In genomic region chr11:77843906-77844200, GRCm38 (mm10) we compare ENCODE assay signal across 29 mouse cellular contexts. TPM values are rescaled to one million over a fixed set of nuclear protein-coding genes. Genes with fewer than 3 reads are reported as not detected.
DNase-seq lines count a peak whose midpoint lies in the region; ATAC-seq lines count a peak whose summit lies in the region.
"Had no signal": no experiment of that assay in that cellular context is flagged by ENCODE, and none has a peak within 500 bp of the region (broad histone marks: within the 10 kb centered on the region; RNA-seq: fewer than 3 reads in every experiment).

No protein-coding gene starts in this region.

- no peak for ATAC-seq in hindbrain, embryonic 12.5 days (ENCODE audit: low FRiP score)
- peak; percentile 31; the same call in 1 of the 2 replicates for ATAC-seq in hindbrain, embryonic 16.5 days
- ATAC-seq in granulocyte monocyte progenitor cell, adult 5-6 weeks (replicated peaks; ENCODE audit: poor library complexity, severe bottlenecking): no peak
- ATAC-seq: liver, postnatal 0 days; lung, postnatal 0 days; midbrain, embryonic 16.5 days had no signal

- peak overlapping the region; percentile 25; the same call in 1 of the 2 replicates for H3K27ac ChIP-seq in hindbrain, embryonic 12.5 days
- H3K27ac ChIP-seq in hindbrain, embryonic 10.5 days: no peak overlapping the region
- peak overlapping the region; percentile 19; the same call in 1 of the 2 replicates for H3K27ac ChIP-seq in hindbrain, embryonic 16.5 days (ENCODE audit: low read depth, low read length)
- H3K27ac ChIP-seq: embryonic facial prominence, embryonic 15.5 days; left cerebral cortex, adult 2 months; macrophage had no signal

- H3K4me1 ChIP-seq in hindbrain, embryonic 12.5 days: peaks cover 30% of the 10 kb centered on the region
- H3K4me1 ChIP-seq in hindbrain, embryonic 10.5 days (replicated peaks): peaks cover 43% of the 10 kb centered on the region
- H3K4me1 ChIP-seq in hindbrain, embryonic 16.5 days (ENCODE audit: control insufficient read depth, insufficient read depth, low read depth, low read length): peaks cover 20% of the 10 kb centered on the region
- H3K4me1 ChIP-seq: embryonic facial prominence, embryonic 15.5 days had no signal

- no peak for DNase-seq in hindbrain, embryonic 10.5 days (ENCODE audit: low spot score)
- DNase-seq in retina, postnatal 1 day: peak; percentile 18
- no peak for DNase-seq in retina, embryonic 14.5 days (ENCODE audit: low spot score)
- no peak for DNase-seq in liver
- DNase-seq: adrenal gland, postnatal 10 days; cerebellum, adult 9-10 months; gastrocnemius, postnatal 10 days; heart, adult 11 months; heart, postnatal 10 days; kidney, adult 11 months; kidney, postnatal 10 days; liver, postnatal 0 days; right cerebral cortex, adult 18-20 months; right cerebral cortex, postnatal 4 days; thymus, postnatal 25 days had no signal

- H3K4me3 ChIP-seq in hindbrain, embryonic 12.5 days: no peak overlapping the region
- H3K4me3 ChIP-seq in hindbrain, embryonic 10.5 days: no peak overlapping the region
- H3K4me3 ChIP-seq in hindbrain, embryonic 16.5 days (ENCODE audit: low read length): no peak overlapping the region
- H3K4me3 ChIP-seq: embryonic facial prominence, embryonic 15.5 days; heart, embryonic 12.5 days; left cerebral cortex, adult 2 months had no signal

- H3K36me3 ChIP-seq in hindbrain, embryonic 12.5 days: peaks cover 73% of the 10 kb centered on the region
- H3K36me3 ChIP-seq in hindbrain, embryonic 10.5 days: peaks cover 88% of the 10 kb centered on the region
- peaks cover 21% of the 10 kb centered on the region for H3K36me3 ChIP-seq in hindbrain, embryonic 16.5 days (ENCODE audit: control insufficient read depth, insufficient read depth, low read length)

- no peak overlapping the region for H3K4me2 ChIP-seq in hindbrain, embryonic 12.5 days (replicated peaks)
- no peak overlapping the region for H3K4me2 ChIP-seq in hindbrain, embryonic 16.5 days (ENCODE audit: low read length)
- H3K4me2 ChIP-seq: embryonic facial prominence, embryonic 15.5 days; heart, embryonic 12.5 days had no signal

- H3K9ac ChIP-seq in hindbrain, embryonic 12.5 days: no peak overlapping the region
- no peak overlapping the region for H3K9ac ChIP-seq in hindbrain, embryonic 16.5 days (ENCODE audit: low read depth, low read length)
- H3K9ac ChIP-seq: embryonic facial prominence, embryonic 15.5 days; heart, embryonic 12.5 days; liver, postnatal 0 days had no signal

- H3K9me3 ChIP-seq in hindbrain, embryonic 12.5 days (replicated peaks): no peaks in the 10 kb centered on the region
- H3K9me3 ChIP-seq in hindbrain, embryonic 10.5 days: no peaks in the 10 kb centered on the region
- H3K9me3 ChIP-seq in hindbrain, embryonic 16.5 days (ENCODE audit: control insufficient read depth, low read length): no peaks in the 10 kb centered on the region
- H3K9me3 ChIP-seq: embryonic facial prominence, embryonic 15.5 days; heart, embryonic 12.5 days had no signal

- H3K27me3 ChIP-seq in hindbrain, embryonic 12.5 days: peaks cover 18% of the 10 kb centered on the region
- peaks cover 54% of the 10 kb centered on the region for H3K27me3 ChIP-seq in hindbrain, embryonic 10.5 days (ENCODE audit: insufficient read depth, poor library complexity, severe bottlenecking)
- no peaks in the 10 kb centered on the region for H3K27me3 ChIP-seq in hindbrain, embryonic 16.5 days (replicated peaks; ENCODE audit: control insufficient read depth, insufficient read depth, low read length)
- H3K27me3 ChIP-seq: embryonic facial prominence, embryonic 15.5 days; heart, embryonic 12.5 days had no signal

- 44% methylated on average over 4 of the region's 4 CpGs for WGBS in hindbrain, embryonic 12.5 days
- 64% methylated on average over 4 of the region's 4 CpGs for WGBS in hindbrain, embryonic 10.5 days
- 26% methylated on average over 4 of the region's 4 CpGs for WGBS in hindbrain, embryonic 16.5 days

RNA-seq across cellular contexts. Expression of gene Pipox, which starts 50.0 kb away (rescaled TPM):
- polyA plus RNA-seq in hindbrain, embryonic 12.5 days (2016; fragmentation: Nextera tagmentation; extraction: Ambion mirVana): 5.0 and 7.1 TPM in 2 replicates
- polyA plus RNA-seq in hindbrain, embryonic 10.5 days (2016; fragmentation: Nextera tagmentation; extraction: Ambion mirVana): 7.3 and 13.1 TPM in 2 replicates
- 5.9 and 7.7 TPM in 2 replicates for polyA plus RNA-seq in hindbrain, embryonic 16.5 days (2015; fragmentation: Nextera tagmentation; extraction: Ambion mirVana)
- not detected in 2 replicates for total RNA-seq in granulocyte monocyte progenitor cell, adult 5-6 weeks (2014; fragmentation: Nextera tagmentation)
- 0.39 and 0.77 TPM in 2 replicates for total RNA-seq in granulocyte monocyte progenitor cell, adult 5-6 weeks (2017)
- total RNA-seq: common myeloid progenitor, adult 5-6 weeks had no signal
- polyA plus RNA-seq: macrophage had no signal

RNA-seq across cellular contexts. Expression of gene Gm10277, which starts 56.3 kb away (rescaled TPM):
- 2.7 and 2.9 TPM in 2 replicates for polyA plus RNA-seq in hindbrain, embryonic 12.5 days (2016; fragmentation: Nextera tagmentation; extraction: Ambion mirVana)
- 1.5 and 2.0 TPM in 2 replicates for polyA plus RNA-seq in hindbrain, embryonic 10.5 days (2016; fragmentation: Nextera tagmentation; extraction: Ambion mirVana)
- polyA plus RNA-seq in hindbrain, embryonic 16.5 days (2015; fragmentation: Nextera tagmentation; extraction: Ambion mirVana): 1.6 and 1.7 TPM in 2 replicates
- not detected in 2 replicates for total RNA-seq in granulocyte monocyte progenitor cell, adult 5-6 weeks (2014; fragmentation: Nextera tagmentation)
- total RNA-seq in granulocyte monocyte progenitor cell, adult 5-6 weeks (2017): 1.0 TPM in 1 of 2 replicates, not detected in the other
- total RNA-seq: adrenal gland, postnatal 10 days; gastrocnemius, postnatal 10 days; heart, postnatal 10 days; layer of hippocampus, postnatal 10 days; left cerebral cortex, adult 2 months; left cerebral cortex, postnatal 36 days; liver, adult 2 months had no signal
- polyA plus RNA-seq: brain, embryonic 14.5 days; liver, adult 2 months; macrophage had no signal
